Mouse (Mus musculus) testis, postnatal 14 days (tissue): ENCODE results near the gene Acot6.
"Not testable (repeated sequence)": the region's sequence is repeated elsewhere in the genome, so short reads cannot be mapped to it uniquely, and the experiment has no call there.

Source experiments
- DNase-seq: peaks from one replicate; pipeline ENCODE4 v3.0.0; 2021; ENCODE audit warnings: low spot score

Acot6 gene

GRCm38 (mm10) chr12:84100604-84101492 is at the start of gene Acot6:
TSS of gene Acot6 (plus strand) at chr12:84100654.
- peak; percentile 46 for DNase-seq

- DNase-seq = not testable (repeated sequence)
Measured at GRCm38 (mm10) chr12:84050744-84051143, 49.7 kb upstream of the Acot6 start.

- DNase-seq = no peak
Measured at GRCm38 (mm10) chr12:84051937-84052474, 48.4 kb upstream of the Acot6 start, which contains the start of gene Acot3. TSS of gene Acot3 (plus strand) at chr12:84052144.

- DNase-seq = no peak
Measured at GRCm38 (mm10) chr12:84052609-84053008, 47.8 kb upstream of the Acot6 start.

- no peak for DNase-seq
Measured at GRCm38 (mm10) chr12:84053173-84053572, 47.3 kb upstream of the Acot6 start.

- DNase-seq = no peak
Measured at GRCm38 (mm10) chr12:84053679-84054391, 46.6 kb upstream of the Acot6 start.

- no peak for DNase-seq
Measured at GRCm38 (mm10) chr12:84060946-84061345, 39.5 kb upstream of the Acot6 start.

GRCm38 (mm10) chr12:84062336-84062735 is 38.1 kb upstream of the Acot6 start:
- DNase-seq = no peak

- peak; percentile 55 for DNase-seq
Measured at GRCm38 (mm10) chr12:84063228-84063627, 37.2 kb upstream of the Acot6 start.

- DNase-seq = no peak
Measured at GRCm38 (mm10) chr12:84063833-84064232, 36.6 kb upstream of the Acot6 start.

GRCm38 (mm10) chr12:84064621-84065020 is 35.8 kb upstream of the Acot6 start:
- DNase-seq = no peak

GRCm38 (mm10) chr12:84067752-84068151 is 32.7 kb upstream of the Acot6 start:
- no peak for DNase-seq

- DNase-seq = no peak
Measured at GRCm38 (mm10) chr12:84068296-84068695, 32.2 kb upstream of the Acot6 start.

- no peak for DNase-seq
Measured at GRCm38 (mm10) chr12:84068986-84069385, 31.5 kb upstream of the Acot6 start, which contains the start of gene Acot5. TSS of gene Acot5 (plus strand) at chr12:84069325.

- DNase-seq = peak; percentile 40
Measured at GRCm38 (mm10) chr12:84069582-84069981, 30.9 kb upstream of the Acot6 start.

GRCm38 (mm10) chr12:84071696-84072095 is 28.8 kb upstream of the Acot6 start:
- no peak for DNase-seq

- no peak for DNase-seq
Measured at GRCm38 (mm10) chr12:84077371-84077990, 23.0 kb upstream of the Acot6 start.

GRCm38 (mm10) chr12:84083842-84084241 is 16.6 kb upstream of the Acot6 start:
- no peak for DNase-seq

GRCm38 (mm10) chr12:84084581-84084980 is 15.9 kb upstream of the Acot6 start:
- DNase-seq = peak; percentile 26

- DNase-seq = not testable (repeated sequence)
Measured at GRCm38 (mm10) chr12:84094666-84095065, 5.8 kb upstream of the Acot6 start.

- no peak for DNase-seq
Measured at GRCm38 (mm10) chr12:84099605-84100004, 849 bp upstream of the Acot6 start.

GRCm38 (mm10) chr12:84100071-84100470 is 383 bp upstream of the Acot6 start:
- no peak for DNase-seq
